Mouse (Mus musculus): ENCODE results near the gene Sorbs2. TPM values are rescaled to one million over a fixed set of nuclear protein-coding genes. Genes with fewer than 3 reads are reported as not detected.

Sorbs2 gene
- polyA plus RNA-seq, 1 experiment from 2014 or later, result 458 TPM

DNA sequence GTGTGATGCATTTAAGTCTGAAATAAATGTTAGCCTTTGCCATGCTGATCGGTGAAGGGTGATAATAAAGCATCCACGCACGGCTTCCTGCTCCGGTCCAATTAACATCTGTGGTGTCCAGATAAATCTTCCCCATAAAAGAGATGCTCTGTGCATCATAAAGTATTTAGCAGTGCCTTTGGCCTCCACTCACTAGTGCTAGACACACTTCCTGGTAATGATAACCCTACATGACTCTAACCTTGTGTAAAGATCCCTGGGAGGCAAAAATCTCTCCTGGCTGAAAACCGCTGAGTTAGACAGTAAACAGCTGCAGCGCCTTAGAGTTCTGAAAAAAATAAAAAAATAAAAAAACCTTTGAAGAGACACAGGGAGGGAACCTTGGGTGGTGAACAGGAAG, 14.0 kb downstream of the Sorbs2 start:
- ATAC-seq (ENCODE audit: insufficient number of reproducible peaks, low FRiP score), result no peak
- no peak overlapping the region for H3K4me2 ChIP-seq
- peaks cover 5% of the 10 kb centered on the region; the same call in 1 of the 2 replicates for H3K4me1 ChIP-seq (replicated peaks)
- H3K9me3 ChIP-seq (replicated peaks), result no peaks in the 10 kb centered on the region
- no peaks in the 10 kb centered on the region for H3K36me3 ChIP-seq
- H3K9ac ChIP-seq, result no peak overlapping the region
- WGBS, result 64% methylated on average over 6 of the region's 6 CpGs
- no peak overlapping the region for H3K4me3 ChIP-seq
- no peaks in the 10 kb centered on the region for H3K27me3 ChIP-seq (replicated peaks)
- no peak overlapping the region for H3K27ac ChIP-seq (ENCODE audit: poor library complexity, severe bottlenecking)

DNA sequence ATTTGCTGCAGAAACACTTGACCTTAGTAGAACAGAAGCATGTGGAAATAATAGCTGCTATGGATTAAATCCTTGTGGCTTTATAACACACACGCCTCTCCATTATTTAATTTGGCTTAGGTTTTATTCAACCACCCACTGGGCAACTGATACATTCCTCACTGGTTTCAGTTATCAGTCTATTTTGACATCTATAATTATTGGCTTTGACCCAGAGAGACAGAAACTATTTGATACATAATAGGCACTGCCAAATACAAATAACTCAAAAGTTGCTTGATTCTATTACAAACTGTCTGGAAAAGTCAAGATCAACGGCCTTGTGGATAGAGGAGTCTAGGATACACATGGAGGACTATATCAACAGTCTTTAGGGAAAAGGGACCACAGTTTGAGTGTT, 20.1 kb downstream of the Sorbs2 start:
- no peak overlapping the region for H3K4me2 ChIP-seq
- H3K9ac ChIP-seq, result no peak overlapping the region
- H3K4me3 ChIP-seq, result no peak overlapping the region
- H3K9me3 ChIP-seq (replicated peaks), result no peaks in the 10 kb centered on the region
- WGBS, result 85% methylated on average over 2 of the region's 2 CpGs
- H3K27me3 ChIP-seq (replicated peaks), result no peaks in the 10 kb centered on the region
- H3K36me3 ChIP-seq, result no peaks in the 10 kb centered on the region
- no peak for ATAC-seq (ENCODE audit: insufficient number of reproducible peaks, low FRiP score)
- H3K27ac ChIP-seq (ENCODE audit: poor library complexity, severe bottlenecking), result no peak overlapping the region
- no peaks in the 10 kb centered on the region for H3K4me1 ChIP-seq (replicated peaks)

DNA sequence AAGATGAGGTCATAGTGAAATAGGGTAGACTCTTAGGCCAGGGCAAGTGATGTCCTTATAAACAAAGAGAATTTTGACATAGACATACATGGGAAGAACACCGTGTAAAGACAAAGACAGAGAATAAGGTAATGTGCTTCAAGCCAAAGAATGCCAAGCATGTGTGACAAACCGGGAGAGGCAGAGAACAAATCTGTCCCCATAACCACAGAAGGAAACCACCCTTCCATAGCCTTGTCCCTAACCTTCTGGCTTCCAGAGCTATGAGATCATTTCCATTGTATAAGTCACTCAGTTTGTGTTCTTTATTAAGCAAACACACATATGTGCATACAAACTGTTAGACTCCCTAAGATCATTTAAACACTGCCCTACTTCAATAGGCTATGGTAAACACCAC, 21.3 kb downstream of the Sorbs2 start:
- Histone ChIP-seq H3K27ac (ENCODE audit: poor library complexity, severe bottlenecking) (no peak overlapping the region), H3K9me3 (replicated peaks) (no peaks in the 10 kb centered on the region), H3K27me3 (replicated peaks) (no peaks in the 10 kb centered on the region), H3K4me1 (replicated peaks) (no peaks in the 10 kb centered on the region), H3K9ac (no peak overlapping the region), H3K36me3 (no peaks in the 10 kb centered on the region), H3K4me2 (no peak overlapping the region), H3K4me3 (no peak overlapping the region)
- WGBS, result 44% methylated on average over 2 of the region's 2 CpGs
- ATAC-seq (ENCODE audit: insufficient number of reproducible peaks, low FRiP score), result no peak

DNA sequence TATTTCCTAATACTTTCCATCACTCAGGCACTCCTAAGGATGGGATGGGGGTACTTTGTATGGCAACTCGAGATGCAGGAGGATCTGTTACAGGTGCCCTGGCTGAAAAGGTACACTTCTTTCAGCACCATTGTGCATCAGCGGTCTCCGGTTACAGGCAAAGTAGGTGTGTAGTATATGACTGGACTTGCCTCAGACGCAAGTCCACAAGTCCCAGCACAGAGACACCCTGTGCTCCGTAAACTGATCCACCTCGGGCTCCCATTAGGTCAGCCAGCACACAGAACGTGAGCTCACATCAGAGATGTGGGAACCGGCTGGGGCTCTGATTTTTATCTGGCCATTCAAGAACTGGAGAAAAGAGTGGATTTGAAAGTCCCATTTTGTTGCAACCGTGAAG, 29.0 kb downstream of the Sorbs2 start:
- Histone ChIP-seq H3K4me2 (no peak overlapping the region), H3K9me3 (replicated peaks) (no peaks in the 10 kb centered on the region), H3K27ac (ENCODE audit: poor library complexity, severe bottlenecking) (no peak overlapping the region), H3K36me3 (no peaks in the 10 kb centered on the region), H3K4me1 (replicated peaks) (peaks cover 5% of the 10 kb centered on the region), H3K4me3 (no peak overlapping the region), H3K9ac (no peak overlapping the region), H3K27me3 (replicated peaks) (no peaks in the 10 kb centered on the region)
- ATAC-seq (ENCODE audit: insufficient number of reproducible peaks, low FRiP score), result no peak
- 78% methylated on average over 9 of the region's 9 CpGs for WGBS

DNA sequence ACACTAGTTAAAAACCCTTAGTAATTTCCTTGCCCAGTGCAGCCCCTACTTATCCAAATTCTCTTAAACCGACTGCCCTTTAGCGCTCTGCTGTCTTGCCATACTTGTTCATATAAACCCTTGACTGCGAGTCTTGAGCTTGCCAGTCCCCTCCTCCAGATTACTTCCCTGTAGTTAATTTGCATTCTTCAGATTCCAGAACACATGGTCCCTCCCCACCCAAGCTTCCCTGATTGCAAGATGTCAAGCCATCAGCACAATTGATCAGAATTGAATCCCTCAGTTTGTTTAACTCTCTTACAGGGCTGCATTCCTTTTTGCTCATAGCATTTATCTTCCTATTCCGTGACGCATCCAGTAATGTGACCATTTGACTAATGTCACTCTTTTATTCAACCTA, 32.9 kb downstream of the Sorbs2 start:
- no peaks in the 10 kb centered on the region for H3K36me3 ChIP-seq
- no peak overlapping the region for H3K4me3 ChIP-seq
- H3K9ac ChIP-seq, result no peak overlapping the region
- H3K27me3 ChIP-seq (replicated peaks), result no peaks in the 10 kb centered on the region
- H3K27ac ChIP-seq (ENCODE audit: poor library complexity, severe bottlenecking), result no peak overlapping the region
- WGBS, result 40% methylated on average over 5 of the region's 5 CpGs
- H3K4me2 ChIP-seq, result no peak overlapping the region; the same call in 1 of the 2 replicates
- no peak for ATAC-seq (ENCODE audit: insufficient number of reproducible peaks, low FRiP score)
- no peaks in the 10 kb centered on the region for H3K9me3 ChIP-seq (replicated peaks)
- peaks cover 5% of the 10 kb centered on the region for H3K4me1 ChIP-seq (replicated peaks)

DNA sequence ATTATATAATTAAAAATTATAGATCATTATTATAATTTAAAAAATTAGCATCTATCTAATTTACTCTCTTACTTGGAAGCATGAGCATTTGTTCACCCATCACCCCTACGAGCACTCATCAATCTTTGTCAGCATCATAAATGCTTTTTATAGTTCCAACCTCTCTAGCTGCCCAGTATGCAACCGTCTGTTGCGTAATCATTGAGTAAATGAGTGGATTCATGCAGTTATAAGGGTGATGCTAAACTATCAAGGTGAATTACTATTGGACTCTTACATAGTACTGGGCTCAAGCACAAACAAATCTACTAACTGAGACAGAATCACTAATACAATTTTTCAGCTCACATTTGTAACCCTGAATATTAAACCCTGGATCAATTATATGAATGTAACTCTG, 44.6 kb downstream of the Sorbs2 start:
- WGBS, result 83% methylated on average over 3 of the region's 3 CpGs
- H3K4me3 ChIP-seq, result no peak overlapping the region
- H3K27me3 ChIP-seq (replicated peaks), result no peaks in the 10 kb centered on the region
- H3K4me1 ChIP-seq (replicated peaks), result peaks cover 6% of the 10 kb centered on the region; the same call in 1 of the 2 replicates
- no peak overlapping the region for H3K27ac ChIP-seq (ENCODE audit: poor library complexity, severe bottlenecking)
- no peak overlapping the region for H3K9ac ChIP-seq
- no peak for ATAC-seq (ENCODE audit: insufficient number of reproducible peaks, low FRiP score)
- H3K9me3 ChIP-seq (replicated peaks), result peaks cover 3% of the 10 kb centered on the region; the same call in 1 of the 2 replicates
- H3K4me2 ChIP-seq, result no peak overlapping the region
- H3K36me3 ChIP-seq, result no peaks in the 10 kb centered on the region

DNA sequence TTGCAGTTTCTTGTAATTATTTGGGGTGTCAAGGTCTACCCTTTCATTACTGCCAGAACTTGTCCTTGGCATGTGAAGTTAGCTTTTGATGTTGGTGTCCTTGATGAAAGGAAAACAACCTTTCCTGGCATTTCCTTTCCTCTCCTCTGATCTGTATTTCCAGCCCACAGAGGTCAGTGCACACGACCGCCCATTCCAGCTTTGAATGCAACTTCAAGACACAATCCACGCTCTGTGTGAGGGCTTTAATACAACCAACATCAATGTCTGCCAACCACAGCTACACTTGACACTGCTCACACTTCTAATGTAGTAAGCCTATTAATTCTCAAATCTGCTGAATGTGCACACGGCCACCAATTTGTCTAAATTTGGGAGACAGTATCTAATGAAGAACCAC, 47.0 kb downstream of the Sorbs2 start:
- WGBS, result 76% methylated on average over 4 of the region's 4 CpGs
- H3K4me1 ChIP-seq (replicated peaks), result peaks cover 6% of the 10 kb centered on the region; the same call in 1 of the 2 replicates
- H3K36me3 ChIP-seq, result no peaks in the 10 kb centered on the region
- no peak for ATAC-seq (ENCODE audit: insufficient number of reproducible peaks, low FRiP score)
- no peak overlapping the region for H3K4me3 ChIP-seq
- H3K9ac ChIP-seq, result no peak overlapping the region
- peaks cover 3% of the 10 kb centered on the region; the same call in 1 of the 2 replicates for H3K9me3 ChIP-seq (replicated peaks)
- H3K4me2 ChIP-seq, result no peak overlapping the region
- H3K27ac ChIP-seq (ENCODE audit: poor library complexity, severe bottlenecking), result no peak overlapping the region
- no peaks in the 10 kb centered on the region for H3K27me3 ChIP-seq (replicated peaks)

DNA sequence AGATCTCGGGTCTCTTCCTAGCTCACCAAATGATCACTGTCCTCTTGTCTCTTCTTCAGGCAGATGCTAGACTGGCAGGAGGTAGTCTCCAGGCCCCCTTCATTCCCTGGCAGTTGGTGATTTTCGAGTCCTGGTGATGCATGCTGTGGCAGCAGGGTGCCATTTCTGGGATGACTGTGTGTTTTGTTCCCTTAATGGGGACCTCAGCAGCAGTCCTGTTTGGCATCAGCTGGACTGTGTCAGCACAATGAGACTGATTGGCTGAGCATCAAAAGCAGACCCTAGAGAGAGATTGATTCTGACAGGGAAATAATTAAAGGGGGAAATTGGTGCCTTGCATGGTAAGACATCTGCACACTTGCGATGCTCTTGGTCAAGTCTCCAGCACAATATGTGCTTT, 50.3 kb downstream of the Sorbs2 start:
- Histone ChIP-seq H3K4me2 (no peak overlapping the region), H3K9me3 (replicated peaks) (no peaks in the 10 kb centered on the region), H3K4me1 (replicated peaks) (peaks cover 6% of the 10 kb centered on the region; the same call in 1 of the 2 replicates), H3K27me3 (replicated peaks) (no peaks in the 10 kb centered on the region), H3K4me3 (no peak overlapping the region), H3K36me3 (no peaks in the 10 kb centered on the region), H3K9ac (no peak overlapping the region), H3K27ac (ENCODE audit: poor library complexity, severe bottlenecking) (no peak overlapping the region)
- ATAC-seq (ENCODE audit: insufficient number of reproducible peaks, low FRiP score), result no peak
- 69% methylated on average over 3 of the region's 3 CpGs for WGBS

DNA sequence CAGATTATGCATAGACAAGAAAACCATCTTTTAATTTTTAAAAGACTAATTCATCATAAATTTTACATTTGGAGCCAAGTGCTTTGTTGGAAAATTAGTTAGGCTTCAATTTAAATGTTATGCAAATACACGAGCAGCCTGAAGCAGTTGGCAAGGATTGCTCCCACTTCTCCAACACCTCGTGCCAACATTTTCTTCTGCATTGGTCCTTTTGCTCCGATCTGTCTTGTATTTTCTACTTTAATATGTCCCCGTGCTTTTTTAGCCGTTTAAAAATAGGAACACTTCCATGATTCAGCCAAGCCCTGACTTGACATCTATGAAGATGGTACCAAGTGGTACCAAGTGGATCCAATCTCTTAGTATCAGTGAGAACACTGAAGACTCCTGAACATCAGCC, 50.8 kb downstream of the Sorbs2 start:
- H3K4me1 ChIP-seq (replicated peaks), result peaks cover 6% of the 10 kb centered on the region; the same call in 1 of the 2 replicates
- no peaks in the 10 kb centered on the region for H3K36me3 ChIP-seq
- H3K27ac ChIP-seq (ENCODE audit: poor library complexity, severe bottlenecking), result no peak overlapping the region
- no peak overlapping the region for H3K9ac ChIP-seq
- WGBS, result 79% methylated on average over 5 of the region's 5 CpGs
- H3K27me3 ChIP-seq (replicated peaks), result no peaks in the 10 kb centered on the region
- H3K4me2 ChIP-seq, result no peak overlapping the region
- H3K9me3 ChIP-seq (replicated peaks), result no peaks in the 10 kb centered on the region
- ATAC-seq (ENCODE audit: insufficient number of reproducible peaks, low FRiP score), result no peak
- H3K4me3 ChIP-seq, result no peak overlapping the region

DNA sequence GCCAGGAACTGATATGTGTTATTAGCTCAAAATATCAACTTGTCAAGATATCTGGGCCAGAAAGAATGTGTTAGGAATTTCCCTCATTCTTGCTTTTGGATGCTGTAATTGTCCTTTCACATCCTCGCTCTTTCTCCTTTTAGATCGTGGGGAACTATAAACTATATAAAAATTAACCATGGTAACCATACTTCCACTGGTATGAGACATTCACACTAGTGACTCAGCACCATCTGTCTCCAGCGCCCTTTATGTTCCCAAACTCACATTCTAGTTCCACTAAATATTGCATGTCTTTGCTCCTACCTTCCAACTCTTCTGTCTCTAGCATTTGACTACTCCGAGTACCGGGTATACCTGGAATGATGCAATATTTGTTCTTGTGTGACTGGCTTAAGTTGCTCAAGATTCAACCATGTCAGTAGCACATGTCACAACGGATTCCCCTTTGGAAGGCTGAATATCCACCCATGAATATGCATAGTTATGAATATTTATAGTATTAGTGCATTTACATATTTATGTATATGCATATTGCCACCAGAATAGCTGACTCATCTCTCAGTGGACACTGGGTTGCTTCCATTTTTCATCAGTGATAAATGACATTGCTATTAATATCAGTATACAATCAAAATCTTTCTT, 51.7 kb downstream of the Sorbs2 start:
- no peak for ATAC-seq (ENCODE audit: insufficient number of reproducible peaks, low FRiP score)
- H3K27ac ChIP-seq (ENCODE audit: poor library complexity, severe bottlenecking), result no peak overlapping the region
- 86% methylated on average over 6 of the region's 6 CpGs for WGBS

DNA sequence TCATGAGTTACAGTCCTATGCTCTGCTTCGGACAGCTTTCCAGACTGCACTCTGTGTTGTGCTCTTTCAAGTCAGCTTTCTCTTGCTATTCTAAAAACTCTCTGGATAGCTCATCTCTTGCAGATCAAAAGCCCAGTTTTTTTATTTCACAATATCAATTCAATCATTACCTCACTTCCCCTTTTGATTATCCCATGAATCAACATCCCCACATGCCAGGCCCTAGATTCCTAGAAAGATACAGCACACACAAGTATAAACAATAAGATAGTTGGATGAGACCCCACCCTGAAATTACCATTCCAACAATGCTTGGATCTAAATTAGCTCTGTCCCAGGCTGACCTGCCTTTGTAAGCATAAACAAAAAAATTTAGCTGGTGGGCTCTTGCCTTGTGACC, 57.6 kb downstream of the Sorbs2 start:
- WGBS, result 68% methylated on average over 1 of the region's 1 CpGs
- H3K4me2 ChIP-seq, result no peak overlapping the region
- H3K36me3 ChIP-seq, result no peaks in the 10 kb centered on the region
- H3K4me1 ChIP-seq (replicated peaks), result no peaks in the 10 kb centered on the region
- ATAC-seq (ENCODE audit: insufficient number of reproducible peaks, low FRiP score), result no peak
- no peak overlapping the region for H3K27ac ChIP-seq (ENCODE audit: poor library complexity, severe bottlenecking)
- H3K9me3 ChIP-seq (replicated peaks), result 0 out of 2 replicates have a peak, but pooled peaks cover 9% of the 10 kb centered on the region
- no peaks in the 10 kb centered on the region for H3K27me3 ChIP-seq (replicated peaks)
- H3K9ac ChIP-seq, result no peak overlapping the region
- no peak overlapping the region for H3K4me3 ChIP-seq

More for the DNA sequence above, 51.7 kb downstream of the Sorbs2 start:
- Histone ChIP-seq H3K27me3 (replicated peaks) (no peaks in the 10 kb centered on the region), H3K4me1 (replicated peaks) (peaks cover 6% of the 10 kb centered on the region; the same call in 1 of the 2 replicates), H3K4me2 (no peak overlapping the region), H3K9ac (no peak overlapping the region), H3K36me3 (no peaks in the 10 kb centered on the region), H3K9me3 (replicated peaks) (no peaks in the 10 kb centered on the region), H3K4me3 (no peak overlapping the region)

DNA sequence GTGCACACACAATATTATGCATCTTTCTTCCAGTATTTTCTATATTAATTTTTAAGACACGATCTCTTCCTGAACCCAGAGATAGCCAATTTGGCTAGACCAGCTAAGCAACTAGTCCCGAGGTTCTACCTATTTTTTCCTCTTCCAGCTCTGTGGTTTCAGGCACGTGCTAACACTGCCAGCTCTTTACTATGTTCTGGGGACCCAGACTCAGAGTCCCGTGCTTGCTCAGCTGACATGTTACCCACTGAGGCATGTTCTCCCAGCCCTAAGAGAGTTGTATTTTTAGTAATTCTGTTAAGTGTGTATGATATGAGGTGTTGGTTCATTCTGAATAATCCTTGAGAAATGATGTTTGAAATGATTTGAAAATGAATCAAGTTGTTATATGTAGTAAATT, 62.5 kb downstream of the Sorbs2 start:
- H3K4me3 ChIP-seq, result no peak overlapping the region
- H3K36me3 ChIP-seq, result no peaks in the 10 kb centered on the region
- H3K9me3 ChIP-seq (replicated peaks), result 0 out of 2 replicates have a peak, but pooled peaks cover 9% of the 10 kb centered on the region
- 67% methylated on average over 4 of the region's 4 CpGs for WGBS
- H3K4me1 ChIP-seq (replicated peaks), result no peaks in the 10 kb centered on the region
- H3K9ac ChIP-seq, result no peak overlapping the region
- H3K27me3 ChIP-seq (replicated peaks), result no peaks in the 10 kb centered on the region
- H3K4me2 ChIP-seq, result no peak overlapping the region
- no peak overlapping the region for H3K27ac ChIP-seq (ENCODE audit: poor library complexity, severe bottlenecking)
- no peak for ATAC-seq (ENCODE audit: insufficient number of reproducible peaks, low FRiP score)
